Mouse (Mus musculus) thymus, postnatal 10 days (tissue): ENCODE measurements around the gene Olfr1465.

Source experiments
- DNase-seq, 2 experiments: peaks; one replicate each; pipeline ENCODE4 v3.0.0; 2021; ENCODE audit warnings: low spot score in 2 of 2

The Olfr1465 gene

GRCm38 (mm10) chr19:13315441-13315840, at the start of gene Olfr1465:
Gene Olfr1465, minus strand, starts transcription at chr19:13315541.
- DNase-seq = no peak

DNA sequence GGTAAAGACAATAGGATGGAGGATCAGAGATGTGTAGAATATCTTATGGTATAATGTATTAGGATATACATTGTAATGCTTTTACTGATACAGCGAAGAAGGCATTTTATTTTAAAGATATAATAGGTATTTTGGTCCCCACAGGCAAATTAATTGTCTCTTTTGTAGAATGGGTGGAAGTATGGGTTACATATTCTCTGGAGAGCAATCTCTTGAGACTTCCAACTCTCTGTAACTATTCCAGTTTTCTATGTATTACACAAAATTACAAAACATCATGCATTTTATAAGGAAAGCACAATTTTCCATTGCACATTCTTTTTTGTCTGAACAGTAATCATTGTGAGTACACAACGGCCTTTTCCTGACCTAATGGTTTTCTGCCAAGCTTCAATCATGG, 46.6 kb upstream of the Olfr1465 start, which contains the start of gene Olfr1467:
Gene Olfr1467, plus strand, starts transcription at position 301 of the 400 bp plus-strand sequence.
- DNase-seq = no peak

DNA sequence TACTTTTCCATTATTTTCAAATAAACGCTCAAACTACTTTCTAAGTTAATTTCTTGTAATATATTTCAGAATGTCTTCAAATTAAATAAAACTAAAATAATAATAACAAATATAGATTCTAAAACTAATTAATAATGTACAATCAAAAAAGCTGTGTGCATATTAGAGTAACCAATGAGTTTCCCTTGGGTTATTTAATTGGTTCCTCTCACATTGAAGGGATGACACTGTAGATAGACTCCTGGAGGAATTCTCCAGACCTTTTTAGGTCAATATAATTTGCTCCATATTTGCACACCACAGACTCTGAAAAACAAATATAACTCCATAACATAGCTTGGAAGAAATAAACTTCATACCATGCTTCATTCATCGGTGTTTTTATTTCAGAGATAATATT, 23.2 kb upstream of the Olfr1465 start, which contains the start of gene Olfr1466:
Gene Olfr1466, plus strand, starts transcription at position 301 of the 400 bp plus-strand sequence.
- no peak for DNase-seq
